Comparison of ENCODE assay signal across 27 mouse cellular contexts in the genomic region with DNA sequence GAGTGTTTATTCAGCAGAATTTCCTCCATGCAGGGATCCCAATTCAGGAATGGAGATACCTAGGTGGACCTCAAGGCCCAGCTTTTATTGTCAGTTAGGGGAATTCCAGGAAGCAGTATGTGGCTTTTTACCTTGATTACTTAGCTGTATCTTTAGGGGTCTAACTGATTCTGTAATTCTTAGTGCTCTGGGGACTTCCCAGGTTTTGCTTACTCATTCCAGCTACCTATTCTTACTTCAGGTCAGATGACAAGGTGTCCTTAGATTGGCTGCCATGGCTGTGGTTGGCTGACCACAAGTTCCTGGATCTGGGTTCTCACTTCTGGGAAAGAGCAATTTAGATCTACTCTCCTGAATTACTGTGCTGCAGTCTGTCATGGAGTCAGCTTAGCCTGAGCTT.
"Had no signal": no experiment of that assay in that cellular context is flagged by ENCODE, and none has a peak within 500 bp of the region (broad histone marks: within the 10 kb centered on the region; RNA-seq: fewer than 3 reads in every experiment).

No protein-coding gene starts in this region.

- H3K36me3 ChIP-seq: embryonic facial prominence, embryonic 10.5 days; embryonic facial prominence, embryonic 12.5 days; embryonic facial prominence, embryonic 13.5 days; embryonic facial prominence, embryonic 15.5 days; forebrain, embryonic 10.5 days; forebrain, embryonic 12.5 days; forebrain, embryonic 15.5 days had no signal

- H3K9me3 ChIP-seq: embryonic facial prominence, embryonic 10.5 days; embryonic facial prominence, embryonic 12.5 days; embryonic facial prominence, embryonic 13.5 days; embryonic facial prominence, embryonic 15.5 days; forebrain, embryonic 10.5 days; forebrain, embryonic 12.5 days; forebrain, embryonic 13.5 days; forebrain, embryonic 15.5 days had no signal

- H3K4me2 ChIP-seq: embryonic facial prominence, embryonic 12.5 days; embryonic facial prominence, embryonic 13.5 days; embryonic facial prominence, embryonic 15.5 days; forebrain, embryonic 12.5 days; forebrain, embryonic 13.5 days; forebrain, embryonic 15.5 days had no signal

- H3K4me1 ChIP-seq: embryonic facial prominence, embryonic 10.5 days; embryonic facial prominence, embryonic 12.5 days; embryonic facial prominence, embryonic 13.5 days; embryonic facial prominence, embryonic 15.5 days; forebrain, embryonic 10.5 days had no signal

- H3K9ac ChIP-seq: embryonic facial prominence, embryonic 12.5 days; embryonic facial prominence, embryonic 13.5 days; embryonic facial prominence, embryonic 15.5 days; forebrain, embryonic 12.5 days; forebrain, embryonic 13.5 days; forebrain, embryonic 15.5 days; forebrain, postnatal 0 days had no signal

- ATAC-seq: forebrain, embryonic 13.5 days; forebrain, embryonic 14.5 days; forebrain, embryonic 15.5 days; forebrain, embryonic 16.5 days; forebrain, postnatal 0 days had no signal

- DNase-seq: cerebellum, adult 9-10 months; cerebellum, adult 9-11 months; cerebellum, postnatal 10 days; cerebellum, postnatal 14 days; cerebellum, postnatal 25 days; cerebellum, postnatal 36 days; embryo, embryonic 11 days; forebrain, postnatal 0 days; gastrocnemius, adult 2 months; gastrocnemius, postnatal 10 days; gastrocnemius, postnatal 14 days; gastrocnemius, postnatal 25 days; gastrocnemius, postnatal 36 days; heart, adult 11 months; heart, adult 18-20 months; heart, adult 2 months had no signal

- H3K27me3 ChIP-seq: embryonic facial prominence, embryonic 12.5 days; embryonic facial prominence, embryonic 13.5 days; embryonic facial prominence, embryonic 15.5 days; forebrain, embryonic 12.5 days; forebrain, embryonic 13.5 days; forebrain, embryonic 15.5 days had no signal

- H3K4me3 ChIP-seq: embryonic facial prominence, embryonic 10.5 days; embryonic facial prominence, embryonic 12.5 days; embryonic facial prominence, embryonic 13.5 days; embryonic facial prominence, embryonic 15.5 days; erythroblast, embryonic 14.5 days; forebrain, embryonic 10.5 days; forebrain, embryonic 12.5 days; forebrain, embryonic 13.5 days; forebrain, embryonic 15.5 days; gastrocnemius, adult 2 months; heart, adult 2 months had no signal

- H3K27ac ChIP-seq: embryonic facial prominence, embryonic 10.5 days; embryonic facial prominence, embryonic 12.5 days; embryonic facial prominence, embryonic 13.5 days; embryonic facial prominence, embryonic 15.5 days; forebrain, embryonic 10.5 days; forebrain, embryonic 12.5 days; forebrain, embryonic 13.5 days; forebrain, embryonic 15.5 days; gastrocnemius, adult 2 months; heart, adult 2 months had no signal
